Mouse (Mus musculus): Measurements from ENCODE around the gene Lat2.

Lat2 gene

DNA sequence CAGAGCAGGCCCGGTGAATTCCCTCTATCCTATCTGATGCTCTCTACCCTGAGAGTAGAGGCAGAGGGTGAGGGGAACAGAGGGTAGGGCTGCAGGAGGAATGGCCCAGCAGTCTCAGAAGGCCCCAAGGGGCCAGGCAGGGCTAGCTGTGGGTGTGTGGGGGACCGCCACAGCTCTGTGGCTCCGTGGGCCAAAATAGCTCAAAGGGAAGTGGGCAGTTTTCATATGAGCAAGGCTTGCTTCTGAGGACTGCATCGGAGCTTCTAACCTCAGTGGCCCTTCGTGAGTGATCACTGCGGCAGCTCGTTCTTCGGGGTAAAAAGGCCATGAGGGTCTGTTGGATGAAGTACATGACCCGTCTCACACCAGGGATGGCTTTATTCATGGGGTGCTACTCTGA, 1.1 kb downstream of the Lat2 start:
- DNase-seq (ENCODE audit: low spot score in 2 of 2): no peak

DNA sequence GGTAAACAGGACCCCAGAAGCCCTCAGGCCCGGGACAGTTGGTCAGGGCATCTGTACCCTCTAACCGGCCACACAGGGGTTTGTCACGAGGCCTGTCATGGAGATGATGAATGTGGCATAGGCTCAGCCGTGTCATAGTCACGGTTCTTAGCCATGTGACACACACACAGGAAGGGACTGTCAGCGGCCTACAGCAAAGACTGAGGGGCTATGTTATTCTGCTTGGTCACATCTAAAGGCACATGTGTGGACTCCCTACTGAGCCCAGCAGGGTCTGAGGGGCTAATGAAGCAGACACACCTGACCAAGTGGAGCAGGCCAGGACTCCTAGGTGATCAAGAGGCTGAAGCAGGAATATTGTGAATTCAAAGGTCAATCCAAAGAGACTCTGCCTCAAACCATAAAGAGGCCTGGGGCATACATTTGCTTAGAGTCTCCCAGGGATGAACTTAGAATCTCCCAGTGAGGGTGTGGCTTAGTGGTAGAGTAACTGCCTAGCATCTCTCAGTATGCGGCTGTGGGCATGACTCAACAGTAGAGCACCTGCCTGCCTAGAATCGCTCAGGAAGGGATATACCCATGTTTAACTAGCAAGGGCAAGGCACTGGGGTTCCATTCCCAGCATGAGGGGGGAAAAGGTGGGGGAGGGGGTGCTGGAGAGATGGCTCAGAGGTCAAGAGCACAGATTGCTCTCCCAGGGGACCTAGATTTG, 2.9 kb downstream of the Lat2 start:
- no peak for DNase-seq (ENCODE audit: low spot score in 2 of 2)

DNA sequence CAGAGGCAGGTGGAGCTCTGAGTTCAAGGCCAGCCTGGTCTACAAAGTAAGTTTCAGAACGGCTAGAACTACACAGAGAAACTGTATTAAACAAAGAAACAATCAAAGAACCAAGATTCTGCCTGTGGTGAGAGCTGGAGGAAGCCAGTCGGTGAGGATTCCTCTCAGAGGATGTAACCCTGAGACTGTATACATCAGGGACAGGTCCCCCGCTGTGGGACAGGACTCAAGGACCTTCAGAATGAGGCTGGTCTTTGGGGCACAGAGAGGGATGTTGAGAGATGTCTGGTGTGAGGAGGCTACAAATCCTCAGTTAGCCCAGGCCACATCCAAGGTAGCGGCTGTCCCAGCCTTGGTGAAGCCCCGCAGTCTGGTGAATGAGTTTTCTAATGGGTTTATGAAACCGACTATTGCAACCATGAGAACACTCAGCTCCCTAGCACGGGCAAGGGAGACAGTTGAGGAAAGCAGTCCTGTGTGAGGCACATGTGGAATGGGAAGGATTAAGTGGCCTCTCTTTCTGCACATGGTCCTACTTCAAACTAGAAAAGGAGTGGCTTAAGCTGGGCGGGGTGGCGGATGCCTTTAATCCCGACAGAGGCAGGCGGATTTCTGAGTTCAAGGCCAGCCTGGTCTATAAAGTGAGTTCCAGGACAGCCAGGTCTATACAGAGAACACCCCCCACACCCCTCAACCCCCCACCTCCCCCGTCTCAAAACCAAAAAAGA, 4.7 kb downstream of the Lat2 start:
- no peak for DNase-seq (ENCODE audit: low spot score in 2 of 2)

DNA sequence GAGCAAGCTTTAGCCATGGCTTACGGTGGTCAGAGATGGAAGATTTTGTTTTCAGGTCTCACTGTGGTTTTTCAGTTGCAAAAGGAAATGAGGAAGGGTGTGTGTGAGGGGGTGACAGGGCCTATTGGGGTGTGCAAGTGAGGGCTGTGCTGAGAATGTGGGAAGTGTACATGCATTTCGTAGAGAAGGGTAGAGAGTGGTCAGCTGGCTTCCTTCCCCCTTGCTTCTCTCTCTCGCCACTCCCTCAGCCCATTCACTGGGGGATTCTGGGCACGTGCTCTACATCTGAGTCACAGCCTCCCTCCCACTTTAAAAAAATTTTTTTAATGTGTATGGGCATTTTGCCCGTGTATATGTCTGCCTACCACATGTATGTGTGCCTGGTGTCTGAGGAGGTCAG, 7.7 kb downstream of the Lat2 start:
- no peak for DNase-seq (ENCODE audit: low spot score in 2 of 2)

DNA sequence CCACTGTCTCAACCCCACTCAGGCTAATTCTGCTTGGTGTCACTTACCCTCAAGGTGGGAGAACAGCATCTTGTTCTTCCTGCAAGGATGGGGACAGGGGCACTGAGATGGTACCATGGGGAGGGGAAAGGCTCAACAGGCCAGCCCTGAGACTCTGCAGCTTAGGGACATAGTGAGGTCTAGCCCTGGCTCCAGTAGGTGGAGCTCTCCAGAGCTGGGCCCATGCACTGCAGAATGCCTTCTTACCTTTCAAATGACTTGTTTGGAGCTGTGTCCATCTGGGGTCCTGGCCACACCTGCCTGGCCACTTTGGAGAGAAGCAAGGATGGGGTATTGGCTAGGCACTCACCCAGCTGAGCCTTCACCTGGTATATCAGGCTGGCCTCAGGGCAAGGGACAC, 8.5 kb downstream of the Lat2 start:
- DNase-seq (ENCODE audit: low spot score in 2 of 2): no peak

DNA sequence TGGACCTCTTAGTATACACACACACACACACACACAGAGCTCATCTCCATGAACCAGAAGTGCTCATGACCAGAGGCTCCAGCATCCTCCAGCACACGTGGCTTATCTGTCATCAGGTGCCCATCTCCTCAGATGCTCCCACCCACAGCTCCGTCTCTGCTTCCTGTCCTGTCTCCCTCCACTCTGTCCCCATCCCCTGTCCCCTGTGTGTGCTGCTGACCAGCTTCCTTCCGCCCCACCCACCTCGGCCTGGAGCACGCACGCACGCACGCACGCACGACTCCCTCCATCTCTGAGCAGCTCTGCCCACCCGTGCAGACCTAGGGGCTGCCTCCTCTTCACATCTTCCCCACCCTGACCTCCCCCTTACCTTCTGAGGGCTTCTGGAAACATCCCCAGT, 10.4 kb downstream of the Lat2 start:
- DNase-seq (ENCODE audit: low spot score in 2 of 2): no peak

DNA sequence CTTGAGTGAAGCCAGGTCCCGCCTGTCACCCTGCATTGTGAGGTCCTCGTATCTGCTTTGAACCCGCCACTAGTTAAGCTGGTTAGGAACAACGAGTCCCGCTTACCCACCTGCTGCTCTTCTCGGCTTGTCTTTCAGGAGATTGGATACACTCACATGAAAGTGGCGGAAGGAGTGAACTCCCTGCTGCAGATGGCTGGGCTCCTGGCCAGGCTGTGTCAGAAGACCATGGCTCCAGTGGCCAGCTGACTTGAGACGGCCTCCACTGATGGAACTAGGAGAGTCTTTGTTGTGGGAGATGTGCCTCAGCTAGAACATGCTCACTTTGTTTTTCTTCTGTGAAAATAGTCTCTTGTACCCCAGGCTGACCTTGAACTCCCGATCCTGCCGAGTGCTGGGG, 17.1 kb downstream of the Lat2 start:
- no peak for DNase-seq (ENCODE audit: low spot score in 2 of 2)

DNA sequence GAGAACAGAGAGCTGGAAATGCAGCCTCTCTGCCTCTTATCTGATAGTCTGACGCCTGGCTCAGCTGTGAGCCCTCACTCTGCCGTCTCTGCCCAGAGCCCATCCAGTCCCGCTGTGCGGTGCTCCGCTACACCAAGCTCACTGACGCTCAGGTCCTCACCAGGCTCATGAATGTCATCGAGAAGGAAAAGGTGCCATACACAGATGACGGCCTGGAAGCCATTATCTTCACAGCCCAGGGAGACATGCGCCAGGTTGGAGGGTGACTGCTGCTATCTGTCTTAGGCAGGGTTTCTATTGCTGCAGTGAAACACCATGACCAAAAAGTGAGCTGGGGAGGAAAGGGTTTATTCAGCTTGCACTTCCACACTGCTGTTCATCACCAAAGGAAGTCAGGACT, 21.7 kb downstream of the Lat2 start:
- DNase-seq (ENCODE audit: low spot score in 2 of 2): no peak

DNA sequence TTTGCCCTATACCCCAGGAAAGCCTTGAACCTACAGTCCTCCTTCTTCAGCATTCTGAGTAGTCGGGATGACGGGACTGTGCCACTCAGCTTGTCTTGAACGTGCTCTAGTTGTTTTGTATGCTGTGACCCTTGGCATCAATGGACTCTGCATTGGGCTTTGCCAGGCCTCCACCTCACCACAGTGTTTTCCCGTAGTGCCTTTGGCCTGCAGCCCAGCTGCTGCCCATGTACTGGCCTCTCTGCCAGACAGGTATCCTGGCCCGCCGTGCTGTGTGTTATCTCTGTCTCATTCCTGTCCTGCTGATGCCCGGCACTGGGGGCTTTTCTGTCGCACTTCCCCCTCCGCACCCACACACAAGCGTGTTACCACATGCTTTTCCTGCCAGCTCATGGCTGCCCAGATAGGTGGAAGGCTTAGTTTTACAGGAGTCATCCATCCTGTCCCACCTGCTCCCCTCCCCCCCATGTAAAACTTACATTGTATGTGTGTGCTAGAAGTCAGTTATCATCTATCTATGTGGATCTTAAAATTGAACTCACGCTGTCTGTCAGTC, 22.7 kb downstream of the Lat2 start:
- no peak for DNase-seq (ENCODE audit: low spot score in 2 of 2)

DNA sequence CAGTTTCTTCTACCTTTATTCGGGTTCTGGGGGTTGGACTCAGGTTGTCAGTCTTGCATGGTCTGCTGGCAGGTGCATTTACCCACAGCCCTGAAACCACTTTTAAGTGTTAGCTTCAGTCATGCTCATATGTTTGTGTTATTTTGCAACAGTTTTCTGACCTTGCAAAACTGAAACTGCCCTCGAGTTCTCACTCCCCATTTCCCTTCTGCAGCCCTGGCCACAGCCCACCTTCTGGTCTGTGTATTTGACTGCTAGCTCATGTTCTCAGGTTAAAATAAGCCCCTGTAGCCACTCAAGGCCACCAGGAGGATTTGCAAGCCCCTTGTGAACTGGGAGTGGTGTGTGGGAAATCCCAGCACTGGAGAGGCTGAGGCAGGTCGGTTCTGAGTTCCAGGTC, 24.9 kb downstream of the Lat2 start:
- no peak for DNase-seq (ENCODE audit: low spot score in 2 of 2)

DNA sequence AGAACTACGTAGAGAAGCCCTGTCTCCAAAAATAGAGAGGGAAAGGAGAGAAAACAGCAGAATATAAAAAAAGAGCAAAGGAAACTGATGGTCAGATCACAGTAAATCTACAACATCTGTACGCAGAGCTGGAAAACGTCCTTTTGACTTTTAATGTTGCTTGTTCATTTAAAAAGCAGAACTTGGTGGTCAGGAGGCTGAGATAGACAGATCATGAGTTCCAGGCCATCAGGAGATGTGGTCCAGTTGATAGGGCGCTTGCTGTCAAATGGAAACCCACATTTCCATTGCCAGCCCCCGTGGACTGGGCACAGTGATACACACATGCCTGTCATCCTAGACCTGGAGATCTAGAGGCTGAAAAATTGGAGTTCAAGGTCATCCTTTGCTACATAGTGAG, 30.0 kb downstream of the Lat2 start:
- DNase-seq (ENCODE audit: low spot score in 2 of 2): no peak

DNA sequence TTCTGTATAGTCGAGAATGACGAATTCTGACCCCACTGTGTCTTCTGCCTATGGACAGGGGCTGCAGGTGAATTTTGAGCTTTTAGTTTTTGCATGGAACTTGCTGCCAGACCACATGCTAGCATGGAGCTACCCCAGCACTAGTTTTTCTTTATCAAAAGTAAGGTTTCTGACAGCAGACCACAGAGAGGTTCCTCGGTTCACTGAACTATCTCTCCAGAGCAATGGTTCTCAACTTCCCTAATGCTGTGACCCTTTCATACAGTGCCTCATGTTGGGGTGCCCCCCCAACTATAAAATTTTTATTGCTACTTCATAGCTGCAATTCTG, 31.0 kb downstream of the Lat2 start:
- no peak for DNase-seq (ENCODE audit: low spot score in 2 of 2)

DNA sequence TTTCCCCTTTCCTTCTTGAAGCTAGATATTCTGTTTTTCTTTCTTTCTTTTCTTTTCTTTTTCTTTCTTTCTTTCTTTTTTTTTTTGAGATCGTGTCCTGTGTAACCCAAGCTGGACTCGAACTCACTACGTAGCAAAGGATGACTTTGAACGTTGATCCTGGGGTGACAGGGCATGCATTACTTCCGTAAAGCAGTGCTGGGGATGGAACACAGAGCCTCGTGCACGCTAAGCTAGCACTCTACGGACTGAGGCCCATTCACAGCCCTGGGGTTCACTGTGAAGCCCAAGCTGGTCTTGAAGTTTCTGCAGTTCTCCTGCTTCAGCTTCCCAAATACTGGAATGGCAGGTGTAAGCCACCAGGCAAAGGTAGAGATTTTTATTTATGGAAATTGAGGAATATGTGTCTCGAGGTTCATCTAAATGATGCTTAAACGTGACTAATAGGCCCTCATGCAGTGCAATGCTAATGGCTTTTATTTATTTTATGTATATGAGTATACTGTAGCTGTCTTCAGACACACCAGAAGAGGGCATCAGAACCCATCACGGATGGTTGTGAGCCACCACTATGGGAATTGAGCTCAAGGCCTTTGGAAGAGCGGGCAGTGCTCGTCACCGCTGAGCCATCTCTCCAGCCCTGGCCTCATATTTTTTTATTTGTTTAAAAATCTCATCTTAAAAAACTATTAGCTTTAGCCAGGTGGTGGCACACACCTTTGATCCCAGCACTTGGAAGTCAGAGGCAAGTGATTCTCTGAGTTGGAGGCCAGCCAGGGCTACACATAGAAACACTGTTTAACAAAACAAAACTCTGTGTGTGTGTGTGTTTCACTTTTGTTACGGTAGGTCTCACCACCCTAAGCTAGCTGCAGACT, 31.6 kb downstream of the Lat2 start:
- DNase-seq (ENCODE audit: low spot score in 2 of 2): no peak

DNA sequence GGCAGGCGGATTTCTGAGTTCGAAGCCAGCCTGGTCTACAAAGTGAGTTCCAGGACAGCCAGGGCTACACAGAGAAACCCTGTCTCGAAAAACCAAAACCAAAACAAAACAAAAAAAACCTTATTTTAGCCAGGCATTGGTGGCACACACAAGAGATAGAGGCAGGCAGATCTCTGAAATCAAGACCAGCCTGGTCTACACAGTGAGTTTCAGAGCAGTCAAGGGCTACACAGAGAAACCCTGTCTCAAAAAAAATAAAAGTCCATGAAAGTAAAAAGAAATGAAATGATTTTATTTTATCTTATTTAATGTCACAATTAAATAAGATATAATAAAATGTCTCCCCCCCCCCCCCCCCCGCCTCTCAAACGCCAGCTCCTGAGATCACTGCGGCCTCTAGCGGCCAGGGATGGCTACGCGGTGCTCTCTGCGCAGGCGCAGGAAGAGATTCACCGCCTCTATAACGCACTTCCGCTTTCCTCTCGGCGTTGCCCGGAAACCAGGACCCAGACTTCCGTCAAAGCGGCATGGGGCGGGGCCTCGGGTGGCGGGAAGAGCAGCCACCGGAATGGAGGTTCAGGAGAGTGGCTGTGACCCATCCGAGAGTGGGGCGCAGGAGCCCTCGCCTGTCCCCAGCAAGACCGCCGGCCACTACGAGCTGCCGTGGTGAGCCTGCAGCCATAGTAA, 32.5 kb downstream of the Lat2 start:
- peak; percentile 97 to 98 for DNase-seq (ENCODE audit: low spot score in 2 of 2)

DNA sequence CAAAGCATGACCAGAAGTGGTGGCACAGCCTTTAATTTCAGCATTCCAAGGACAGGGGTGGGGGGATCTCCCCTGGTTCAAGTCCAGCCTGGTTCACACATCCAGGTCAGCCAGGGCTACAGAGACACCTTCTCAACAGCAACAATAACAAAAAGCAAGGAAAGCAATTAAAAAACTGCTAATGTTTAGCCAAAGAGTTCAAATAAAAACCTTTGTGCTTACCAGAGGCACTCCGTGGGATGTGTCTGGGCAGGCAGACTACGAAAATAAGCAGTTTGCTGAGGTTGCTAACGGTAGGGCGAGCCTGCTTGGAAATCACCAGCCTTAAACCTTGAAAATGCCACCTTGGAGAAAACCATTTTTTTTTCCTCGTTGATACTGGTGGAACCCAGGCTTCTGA, 33.7 kb downstream of the Lat2 start, which contains the start of gene Rfc2:
Gene Rfc2, plus strand, starts transcription at position 221 of the 400 bp plus-strand sequence.
- DNase-seq (ENCODE audit: low spot score in 2 of 2): no peak

DNA sequence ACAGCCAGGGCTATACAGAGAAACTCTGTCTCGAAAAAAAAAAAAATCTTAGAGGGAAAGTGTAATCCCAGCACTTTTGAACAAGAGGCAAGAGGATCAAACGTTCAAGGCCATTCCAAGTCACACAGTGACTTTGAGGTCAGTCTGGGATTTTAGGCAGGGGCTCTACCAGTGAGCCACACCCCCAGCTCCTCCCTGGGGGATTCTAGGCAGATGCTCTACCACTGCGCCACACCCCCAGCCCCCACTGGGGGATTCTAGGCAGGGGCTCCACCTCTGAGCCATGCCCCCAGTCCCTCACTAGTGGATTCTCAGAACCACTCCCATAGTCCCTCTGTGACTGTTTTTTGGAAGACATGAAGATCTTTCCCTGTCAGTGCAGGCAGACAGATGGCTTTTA, 35.7 kb downstream of the Lat2 start:
- no peak for DNase-seq (ENCODE audit: low spot score in 2 of 2)

DNA sequence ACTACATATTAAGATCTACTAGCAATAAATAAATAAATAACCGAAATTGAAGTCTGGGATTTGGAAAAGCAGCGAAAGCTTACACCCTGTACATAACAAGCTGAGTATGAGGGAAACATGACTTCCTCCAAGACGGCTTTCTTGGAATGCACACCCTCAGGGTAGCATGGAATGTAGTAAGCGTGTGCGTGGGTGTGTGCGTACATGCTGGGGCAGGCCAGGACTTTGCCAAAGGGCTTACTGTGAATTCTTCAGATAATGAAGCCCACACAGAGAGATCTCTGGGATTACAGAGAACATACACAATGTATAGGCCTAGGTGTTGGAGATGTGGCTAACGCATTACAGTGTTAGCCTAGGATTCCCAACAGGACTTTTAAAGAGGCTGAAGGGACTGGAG, 37.3 kb downstream of the Lat2 start:
- no peak for DNase-seq (ENCODE audit: low spot score in 2 of 2)

DNA sequence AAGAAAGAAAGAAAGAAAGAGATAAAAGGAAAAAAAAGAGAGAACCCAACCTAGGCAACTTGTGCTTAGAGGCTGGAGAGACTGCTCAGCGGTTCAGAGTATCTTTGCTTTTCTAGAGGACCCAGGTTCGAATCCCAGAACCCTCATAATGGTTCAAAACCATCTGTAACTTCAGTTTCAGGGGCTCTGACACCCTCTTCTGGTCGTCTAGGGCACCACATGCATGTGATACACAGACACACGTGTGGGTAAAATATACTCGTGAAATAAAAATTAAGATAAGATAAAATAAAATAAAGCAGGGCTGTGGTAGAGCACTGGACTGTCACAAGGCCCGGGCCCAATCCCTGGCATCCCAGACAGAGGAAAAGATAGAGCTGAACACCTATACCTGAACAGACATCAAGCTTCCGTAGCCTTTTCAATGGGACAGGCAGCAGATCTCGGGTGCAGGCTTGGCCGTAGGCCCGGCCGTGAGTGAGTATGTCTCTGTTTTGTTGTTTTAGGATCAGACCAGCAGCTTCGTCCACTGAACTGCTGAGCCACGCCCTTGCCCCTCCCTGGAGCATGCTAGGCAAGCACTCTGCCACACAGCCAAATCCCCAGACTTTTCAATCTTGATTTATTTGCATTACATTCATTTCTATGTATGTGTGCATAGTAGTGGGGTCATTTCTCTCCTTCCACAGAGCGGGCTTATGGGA, 38.2 kb downstream of the Lat2 start:
- DNase-seq (ENCODE audit: low spot score in 2 of 2): no peak

DNA sequence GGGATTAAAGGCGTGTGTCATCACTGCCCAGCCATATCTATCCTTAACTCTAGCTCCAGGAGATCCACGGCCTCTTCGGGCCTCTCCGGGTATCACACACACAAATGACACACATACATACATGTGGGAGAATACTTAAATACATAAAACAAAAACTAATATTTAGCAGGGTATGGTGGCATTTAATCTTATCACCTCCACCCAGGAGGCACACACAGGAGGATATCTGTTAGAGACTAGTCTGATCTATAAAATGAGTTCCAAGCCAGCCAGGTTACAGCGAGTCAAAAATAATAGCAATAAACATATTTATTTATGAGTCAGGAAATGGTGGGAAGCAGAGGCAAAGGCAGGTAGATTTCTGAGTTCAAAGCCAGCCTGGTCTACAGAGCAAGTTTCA, 39.0 kb downstream of the Lat2 start:
- no peak for DNase-seq (ENCODE audit: low spot score in 2 of 2)

DNA sequence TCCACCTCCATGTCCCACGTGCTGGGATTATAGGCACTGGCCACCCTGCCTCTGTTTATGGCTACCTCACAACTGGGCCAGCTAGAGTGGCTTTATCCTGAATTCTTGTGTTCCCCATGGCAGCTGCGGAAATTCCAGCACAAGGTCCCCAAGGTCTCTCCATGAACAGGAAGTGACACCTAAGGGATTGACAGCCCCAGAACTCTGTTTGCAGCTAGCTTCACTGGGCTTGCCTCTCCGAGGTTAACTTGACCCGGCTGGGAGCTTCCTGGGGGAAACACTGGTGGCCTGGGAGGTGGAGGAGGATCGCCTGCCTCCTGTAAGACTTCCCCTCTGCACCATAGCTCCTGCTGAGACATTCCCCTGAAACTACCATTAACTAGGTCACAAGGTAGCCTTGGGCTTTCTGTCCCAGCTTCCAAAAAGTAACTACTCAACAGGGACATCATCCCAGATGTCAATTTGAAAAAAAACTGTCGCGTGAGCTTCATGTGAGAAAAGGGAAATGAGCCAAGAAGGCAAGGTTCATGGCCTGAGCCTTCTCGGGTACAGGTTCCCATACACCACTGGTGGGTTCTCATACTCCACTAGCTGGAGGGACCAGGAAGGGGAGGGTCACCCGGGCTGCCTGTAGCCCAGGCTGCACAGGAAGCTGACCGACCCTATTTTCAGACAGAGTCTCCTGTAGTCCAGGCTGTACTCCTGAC, 42.2 kb downstream of the Lat2 start:
- no peak for DNase-seq (ENCODE audit: low spot score in 2 of 2)
